Mouse (Mus musculus) layer of hippocampus, postnatal 25 days (tissue): Measurements from ENCODE around the gene Trmo. TPM values are rescaled to one million over a fixed set of nuclear protein-coding genes. Genes with fewer than 3 reads are reported as not detected.

Source experiments
- DNase-seq, 2 experiments: peaks; one replicate each; pipeline ENCODE4 v3.0.0; 2022; ENCODE audit warnings: mixed read lengths in 2 of 2, low spot score in 1 of 2; ENCODE audit errors: extremely low spot score in 1 of 2
- total RNA-seq, 2 experiments: library from RNA; stranded (reverse); gene quantifications; 2 replicates each; pipeline ENCODE4 v1.2.3; 2021

The Trmo gene
- 1 to 10 TPM; 3.9 to 5.5 TPM for total RNA-seq

GRCm38 (mm10) chr4:46389013-46389611, at the start of gene Trmo:
Gene Trmo, minus strand, starts transcription at chr4:46389437.
- DNase-seq = peak; percentile 93 to 95

- no peak for DNase-seq
Measured at GRCm38 (mm10) chr4:46432339-46433036, 43.3 kb upstream of the Trmo start.

- DNase-seq = no peak
Measured at GRCm38 (mm10) chr4:46428903-46429499, 39.8 kb upstream of the Trmo start.

- no peak for DNase-seq
Measured at GRCm38 (mm10) chr4:46422625-46423024, 33.4 kb upstream of the Trmo start.

GRCm38 (mm10) chr4:46418851-46419250, 29.6 kb upstream of the Trmo start:
- DNase-seq = no peak

GRCm38 (mm10) chr4:46417491-46417890, 28.3 kb upstream of the Trmo start:
- no peak for DNase-seq

GRCm38 (mm10) chr4:46413406-46413805, 24.2 kb upstream of the Trmo start, which contains the start of gene Hemgn:
Gene Hemgn, minus strand, starts transcription at chr4:46413506.
- DNase-seq = no peak

- DNase-seq = no peak
Measured at GRCm38 (mm10) chr4:46412113-46412512, 22.9 kb upstream of the Trmo start.

- no peak for DNase-seq
Measured at GRCm38 (mm10) chr4:46411489-46411888, 22.3 kb upstream of the Trmo start.

GRCm38 (mm10) chr4:46410677-46411076, 21.4 kb upstream of the Trmo start:
- DNase-seq = no peak

- no peak for DNase-seq
Measured at GRCm38 (mm10) chr4:46406966-46407703, 17.9 kb upstream of the Trmo start.

- no peak for DNase-seq
Measured at GRCm38 (mm10) chr4:46404042-46404795, 15.0 kb upstream of the Trmo start.

- no peak for DNase-seq
Measured at GRCm38 (mm10) chr4:46398839-46399238, 9.6 kb upstream of the Trmo start.

- no peak for DNase-seq
Measured at GRCm38 (mm10) chr4:46395736-46396135, 6.5 kb upstream of the Trmo start.

GRCm38 (mm10) chr4:46394388-46394787, 5.2 kb upstream of the Trmo start:
- no peak for DNase-seq

- peak; percentile 21 to 77 for DNase-seq
Measured at GRCm38 (mm10) chr4:46390390-46390970, 1.2 kb upstream of the Trmo start.

- DNase-seq = peak in 1 of 2 experiments; percentile 17
Measured at GRCm38 (mm10) chr4:46389612-46390341, 540 bp upstream of the Trmo start.

- DNase-seq = no peak
Measured at GRCm38 (mm10) chr4:46388556-46388955, 681 bp downstream of the Trmo start.

GRCm38 (mm10) chr4:46374869-46375368, 14.3 kb downstream of the Trmo start:
- peak; percentile 65 to 75 for DNase-seq
